Mouse (Mus musculus): ENCODE results near the gene Deup1. TPM values are rescaled to one million over a fixed set of nuclear protein-coding genes. Genes with fewer than 3 reads are reported as not detected.
"Not testable (repeated sequence)": the region's sequence is repeated elsewhere in the genome, so short reads cannot be mapped to it uniquely, and the experiment has no call there.

The Deup1 gene
- polyA plus RNA-seq, 1 experiment: 1.3 TPM

DNA sequence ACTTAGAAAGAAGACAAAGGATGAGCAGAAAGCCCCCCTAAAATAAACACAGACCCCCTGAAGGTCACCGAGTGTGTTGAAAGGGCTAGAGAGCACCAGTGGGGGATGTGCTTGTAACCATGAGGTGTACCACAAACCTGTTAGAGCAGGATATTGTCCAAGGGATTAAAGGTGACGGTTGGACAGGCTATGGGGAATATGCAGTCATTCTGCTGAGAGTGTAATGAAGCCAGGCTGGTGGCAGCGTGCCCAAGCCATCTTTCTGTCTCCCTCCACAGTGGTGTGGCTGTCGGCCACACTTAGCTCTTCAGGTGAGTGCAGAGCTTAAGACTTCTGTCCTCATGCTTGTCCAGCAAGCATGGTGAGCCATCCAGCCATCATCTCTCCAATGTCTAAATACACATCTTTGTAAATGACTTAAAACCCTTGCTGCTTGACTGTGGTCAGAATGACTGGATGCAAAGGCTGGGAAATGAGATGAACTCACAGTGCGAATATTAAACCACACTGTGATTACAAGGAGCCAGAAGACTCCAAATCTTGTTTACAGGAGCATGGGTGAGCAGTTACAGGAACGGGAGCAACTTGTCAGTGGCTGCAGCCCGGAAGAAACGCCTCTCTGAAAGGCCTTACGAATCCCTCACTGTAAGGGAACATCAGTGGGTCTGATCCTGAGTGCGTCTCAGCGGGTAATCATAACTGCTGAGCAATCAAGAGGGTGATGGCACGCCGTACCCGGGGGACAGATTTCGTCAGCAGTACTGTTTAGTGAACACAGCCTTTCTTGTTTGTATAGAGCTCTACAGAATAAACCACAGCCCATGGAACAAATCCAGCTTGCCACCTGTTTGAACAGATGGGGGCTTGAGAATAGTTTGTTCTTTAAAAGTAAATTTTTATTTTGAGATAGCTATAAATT is 75.5 kb downstream of the Deup1 start:
- TF ChIP-seq POLR2A (IDR thresholded peaks at IDR 0.05; ENCODE audit: borderline replicate concordance, extremely low read depth, insufficient read depth, insufficient read length, poor library complexity, severe bottlenecking) (no peak), CTCF (IDR thresholded peaks at IDR 0.05; ENCODE audit: borderline replicate concordance, extremely low read depth, insufficient read depth, insufficient read length) (no peak)
- peak; percentile 51 for DNase-seq (ENCODE audit: low read depth)

DNA sequence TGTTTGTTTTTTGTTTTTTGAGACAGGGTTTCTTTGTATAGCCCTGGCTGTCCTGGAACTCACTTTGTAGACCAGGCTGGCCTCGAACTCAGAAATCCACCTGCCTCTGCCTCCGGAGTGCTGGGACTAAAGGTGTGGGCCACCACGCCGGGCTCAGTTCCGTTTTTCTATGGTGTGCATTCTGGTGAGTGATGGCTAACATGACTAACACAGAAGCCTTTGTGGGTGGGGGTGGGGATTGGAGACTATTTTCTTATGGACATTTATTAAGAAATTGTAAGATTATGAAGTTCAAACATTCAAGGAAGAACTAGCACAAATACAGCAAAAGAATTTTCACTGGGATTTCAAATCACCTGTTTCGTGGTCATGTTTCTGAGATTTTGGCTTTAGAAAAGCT is 76.7 kb downstream of the Deup1 start:
- DNase-seq (ENCODE audit: low read depth): not testable (repeated sequence)

DNA sequence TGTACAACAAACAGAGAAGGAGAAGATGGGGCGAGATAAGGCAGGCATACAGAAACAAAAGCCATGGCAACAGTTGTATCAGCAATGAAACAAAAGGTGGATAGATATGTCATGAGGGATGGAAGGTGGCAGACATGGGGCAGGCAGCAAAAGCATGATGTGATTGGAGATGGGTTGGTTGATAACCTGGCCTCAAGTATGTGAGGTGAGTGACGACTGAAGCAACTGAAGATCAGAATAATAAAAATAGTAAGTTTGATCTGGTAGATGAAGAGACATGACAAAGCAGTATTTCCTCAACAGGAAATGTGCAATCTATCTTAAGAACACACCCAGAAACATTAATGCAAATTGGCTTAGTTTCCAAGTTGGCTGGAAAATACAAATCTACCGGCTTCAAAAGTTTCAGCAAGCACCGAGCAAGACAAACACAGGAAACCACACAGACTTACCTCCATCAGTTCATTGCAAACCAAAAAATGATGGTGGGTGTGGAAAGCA is 77.2 kb downstream of the Deup1 start:
- DNase-seq (ENCODE audit: low read depth): no peak
- TF ChIP-seq POLR2A (IDR thresholded peaks at IDR 0.05; ENCODE audit: borderline replicate concordance, extremely low read depth, insufficient read depth, insufficient read length, poor library complexity, severe bottlenecking): no peak
- no peak for TF ChIP-seq CTCF (IDR thresholded peaks at IDR 0.05; ENCODE audit: borderline replicate concordance, extremely low read depth, insufficient read depth, insufficient read length)

DNA sequence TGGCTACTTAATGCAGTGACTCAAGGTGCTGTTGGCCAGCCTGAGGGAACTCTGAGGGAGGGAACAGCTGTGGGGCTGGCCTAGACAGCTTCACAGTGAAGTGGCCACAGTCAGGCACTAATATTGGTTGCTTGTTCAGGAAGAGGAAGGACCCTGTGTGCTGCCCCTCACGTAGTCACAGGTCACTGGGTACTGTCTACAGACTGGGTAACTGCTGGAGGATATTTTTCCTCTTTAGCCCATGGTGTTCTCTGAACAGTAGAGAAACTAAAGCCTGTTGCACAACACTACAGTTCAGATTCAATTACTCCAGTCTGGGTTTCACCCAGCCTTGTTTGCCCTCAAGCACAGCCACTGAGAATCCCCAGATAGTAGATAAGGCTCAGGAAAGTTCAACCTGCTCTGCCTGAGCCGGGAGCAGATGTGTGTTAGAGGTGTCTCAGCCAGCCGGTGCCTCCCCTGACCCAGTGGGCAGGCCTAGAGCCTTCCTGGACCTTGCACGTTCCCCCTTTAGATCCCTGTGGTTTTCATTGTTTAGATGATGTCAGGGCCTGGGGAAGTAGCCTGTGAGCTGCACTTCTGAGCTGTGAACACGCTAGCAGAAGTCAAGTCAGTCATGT is 85.9 kb downstream of the Deup1 start:
- no peak for TF ChIP-seq POLR2A (IDR thresholded peaks at IDR 0.05; ENCODE audit: borderline replicate concordance, extremely low read depth, insufficient read depth, insufficient read length, poor library complexity, severe bottlenecking)
- TF ChIP-seq CTCF (IDR thresholded peaks at IDR 0.05; ENCODE audit: borderline replicate concordance, extremely low read depth, insufficient read depth, insufficient read length): no peak
- no peak for DNase-seq (ENCODE audit: low read depth)

DNA sequence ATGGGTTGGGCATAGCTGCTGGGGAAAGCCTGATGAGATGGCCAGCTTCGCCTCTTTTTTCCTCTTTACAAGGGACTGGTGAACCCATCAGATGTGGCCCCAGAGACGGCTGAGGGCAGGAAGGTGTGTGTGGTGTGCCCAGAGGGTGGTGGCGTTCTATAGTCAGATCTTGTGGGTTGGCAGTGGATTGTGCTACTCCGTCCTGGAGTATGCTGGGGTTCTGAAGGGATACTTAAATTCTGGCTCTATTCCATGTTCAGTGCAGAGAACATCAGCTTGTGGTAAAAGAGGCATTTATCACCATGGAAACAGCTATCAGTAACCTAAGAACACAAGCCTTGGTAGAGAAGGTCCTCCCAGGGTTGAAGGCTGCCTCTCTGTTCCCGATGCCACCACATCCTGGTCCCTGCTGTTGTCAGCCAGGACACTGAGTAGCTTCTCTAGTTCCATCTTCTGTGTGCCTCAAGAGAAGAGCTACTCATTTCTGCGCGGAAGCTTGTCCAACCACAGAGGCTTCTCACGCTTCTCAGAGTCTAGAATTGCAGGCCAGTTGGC is 88.7 kb downstream of the Deup1 start:
- no peak for TF ChIP-seq CTCF (IDR thresholded peaks at IDR 0.05; ENCODE audit: borderline replicate concordance, extremely low read depth, insufficient read depth, insufficient read length)
- no peak for TF ChIP-seq POLR2A (IDR thresholded peaks at IDR 0.05; ENCODE audit: borderline replicate concordance, extremely low read depth, insufficient read depth, insufficient read length, poor library complexity, severe bottlenecking)
- DNase-seq (ENCODE audit: low read depth): no peak

DNA sequence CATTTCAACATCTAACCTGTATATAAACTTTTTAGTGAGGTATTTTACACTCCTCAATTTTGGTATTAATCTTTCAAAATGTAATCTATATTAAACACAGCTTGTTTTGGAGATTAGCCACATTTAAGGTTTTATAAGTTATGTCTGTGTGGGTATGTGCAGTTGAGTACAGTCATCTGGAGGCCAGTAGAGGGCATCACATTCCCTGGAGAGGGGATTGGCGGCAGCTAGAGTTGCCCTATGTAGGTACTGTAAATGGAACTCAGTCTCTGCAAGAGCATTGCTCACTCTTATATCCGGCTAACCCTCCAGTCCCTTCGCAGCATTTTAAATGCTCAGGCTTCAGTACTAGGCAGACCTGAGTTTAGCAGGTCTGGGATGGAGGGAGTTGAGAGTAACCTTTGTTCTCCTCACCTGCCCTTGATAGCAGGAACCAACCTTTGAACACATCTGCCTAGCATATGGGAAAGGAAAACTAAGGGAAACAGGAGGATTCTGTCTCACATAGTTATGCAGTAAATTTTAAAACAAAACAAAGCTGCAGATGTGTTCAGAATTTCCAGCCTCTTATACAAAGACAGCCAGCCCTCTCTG is 90.2 kb downstream of the Deup1 start:
- no peak for TF ChIP-seq POLR2A (IDR thresholded peaks at IDR 0.05; ENCODE audit: borderline replicate concordance, extremely low read depth, insufficient read depth, insufficient read length, poor library complexity, severe bottlenecking)
- no peak; the same call in 1 of the 2 replicates for TF ChIP-seq CTCF (IDR thresholded peaks at IDR 0.05; ENCODE audit: borderline replicate concordance, extremely low read depth, insufficient read depth, insufficient read length)
- DNase-seq (ENCODE audit: low read depth): no peak

DNA sequence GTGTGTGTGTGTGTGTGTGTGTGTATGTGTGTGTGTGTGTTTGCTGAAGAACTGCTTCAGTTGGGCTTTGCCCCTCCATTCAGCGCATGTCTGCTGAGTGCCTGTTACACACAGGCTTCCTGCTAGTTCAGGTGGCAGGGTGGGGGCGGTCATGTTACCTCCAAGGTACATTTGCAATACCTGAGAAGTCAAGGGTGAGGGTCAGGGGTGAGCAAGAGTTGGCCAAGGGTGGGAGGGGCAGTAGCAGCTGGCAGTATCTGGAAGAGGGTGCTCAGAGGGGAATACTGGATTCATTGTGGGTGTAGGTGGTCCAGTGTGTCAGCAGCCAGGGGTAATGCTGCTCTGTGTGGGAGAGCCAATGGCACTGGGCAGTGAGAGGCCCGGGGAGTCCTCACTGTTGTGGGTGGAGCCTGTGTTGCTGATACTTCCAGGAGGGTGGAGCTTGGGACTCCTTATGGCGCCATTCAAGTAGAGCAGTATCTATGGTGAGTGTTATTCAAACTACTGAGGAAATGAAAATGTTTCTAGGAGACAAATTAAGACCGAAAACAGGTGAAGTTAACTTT is 90.8 kb downstream of the Deup1 start:
- no peak for DNase-seq (ENCODE audit: low read depth)
- TF ChIP-seq POLR2A (IDR thresholded peaks at IDR 0.05; ENCODE audit: borderline replicate concordance, extremely low read depth, insufficient read depth, insufficient read length, poor library complexity, severe bottlenecking): no peak
- no peak for TF ChIP-seq CTCF (IDR thresholded peaks at IDR 0.05; ENCODE audit: borderline replicate concordance, extremely low read depth, insufficient read depth, insufficient read length)

DNA sequence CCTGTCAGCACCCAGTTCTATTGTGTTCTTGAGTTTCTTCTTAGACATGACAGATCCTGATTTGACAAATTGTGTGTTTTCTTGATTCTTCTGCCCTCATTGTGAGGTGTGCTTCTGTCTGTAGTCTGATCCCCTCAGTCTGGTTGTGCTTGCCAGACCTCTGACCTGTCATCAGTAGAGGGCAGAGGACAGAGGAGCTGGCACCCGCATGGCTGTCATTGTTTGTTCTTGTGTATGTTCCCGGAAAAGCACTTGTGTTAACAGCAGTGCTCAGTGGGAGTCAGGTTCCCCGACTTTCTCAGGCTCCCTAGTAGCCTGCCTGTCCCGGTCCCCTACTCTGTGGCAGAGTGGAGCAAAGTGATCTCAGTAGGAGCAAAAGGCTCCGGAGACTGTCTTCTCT is 92.3 kb downstream of the Deup1 start:
- no peak for TF ChIP-seq CTCF (IDR thresholded peaks at IDR 0.05; ENCODE audit: borderline replicate concordance, extremely low read depth, insufficient read depth, insufficient read length)
- no peak for TF ChIP-seq POLR2A (IDR thresholded peaks at IDR 0.05; ENCODE audit: borderline replicate concordance, extremely low read depth, insufficient read depth, insufficient read length, poor library complexity, severe bottlenecking)
- no peak for DNase-seq (ENCODE audit: low read depth)

DNA sequence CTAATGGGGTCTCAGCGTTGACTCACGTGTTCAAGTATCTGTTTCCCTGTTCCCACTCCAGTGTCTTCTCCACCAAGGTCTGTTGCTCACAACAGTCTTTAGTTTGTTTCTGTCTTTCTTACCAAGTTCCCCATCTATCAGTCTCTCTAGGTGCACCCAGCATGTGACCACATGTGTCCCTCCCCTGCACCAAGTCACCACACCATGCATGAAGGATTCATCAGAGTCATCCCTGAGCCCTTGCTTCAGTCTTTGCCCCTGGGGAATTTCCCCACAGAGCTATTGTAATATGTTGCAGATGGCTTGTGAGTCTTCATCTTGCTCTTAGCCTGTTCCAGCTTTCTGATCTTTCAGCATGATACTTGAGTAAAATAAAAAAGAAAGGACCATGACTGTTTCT is 93.6 kb downstream of the Deup1 start:
- no peak for TF ChIP-seq CTCF (IDR thresholded peaks at IDR 0.05; ENCODE audit: borderline replicate concordance, extremely low read depth, insufficient read depth, insufficient read length)
- TF ChIP-seq POLR2A (IDR thresholded peaks at IDR 0.05; ENCODE audit: borderline replicate concordance, extremely low read depth, insufficient read depth, insufficient read length, poor library complexity, severe bottlenecking): no peak
- no peak for DNase-seq (ENCODE audit: low read depth)

DNA sequence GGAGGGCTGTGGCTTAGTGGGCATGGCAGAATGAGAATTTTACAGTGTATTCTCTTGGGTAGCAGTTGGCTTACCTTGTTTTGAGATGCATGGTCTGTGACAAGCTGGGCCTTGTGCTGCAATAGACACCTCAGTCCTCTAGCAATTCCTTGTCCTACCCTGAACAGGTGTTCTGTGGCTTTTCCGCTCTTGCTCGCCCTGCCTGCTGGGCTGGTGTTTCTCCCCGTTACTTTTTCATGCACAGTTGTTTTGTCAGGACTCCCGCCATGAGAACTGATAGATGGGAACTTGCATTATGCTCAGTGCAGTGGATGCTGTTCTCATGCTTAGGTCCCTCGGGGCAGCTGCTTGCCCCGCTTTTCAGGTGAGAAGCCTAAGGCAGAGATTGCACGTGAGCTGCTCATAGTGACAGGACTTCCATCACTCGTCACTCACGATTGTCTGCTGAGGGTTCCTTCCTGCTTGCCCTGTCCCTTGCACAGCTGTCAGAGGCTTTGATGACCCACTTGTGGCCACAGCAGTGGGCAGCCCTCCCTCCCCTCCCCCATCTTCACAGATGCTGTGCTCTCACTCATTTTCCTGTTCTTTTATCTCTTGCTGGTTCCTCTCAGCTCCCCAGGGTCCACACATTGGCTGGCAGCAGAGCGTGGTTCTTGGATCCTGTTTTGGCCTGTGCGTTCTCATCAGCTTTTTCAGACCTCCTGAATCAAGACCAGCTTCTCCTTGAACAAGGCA is 94.2 kb downstream of the Deup1 start:
- no peak for DNase-seq (ENCODE audit: low read depth)

More for the DNA sequence above, 94.2 kb downstream of the Deup1 start:
- no peak for TF ChIP-seq CTCF (IDR thresholded peaks at IDR 0.05; ENCODE audit: borderline replicate concordance, extremely low read depth, insufficient read depth, insufficient read length)
- TF ChIP-seq POLR2A (IDR thresholded peaks at IDR 0.05; ENCODE audit: borderline replicate concordance, extremely low read depth, insufficient read depth, insufficient read length, poor library complexity, severe bottlenecking): no peak

All from brain, embryonic 14.5 days (tissue).